Mouse (Mus musculus) forebrain, embryonic 15.5 days (tissue): ENCODE data around the gene Mpz. TPM values are rescaled to one million over a fixed set of nuclear protein-coding genes. Genes with fewer than 3 reads are reported as not detected.

Experiments
- ATAC-seq: fragments of 200-750 bp; cut with Nextera tagmentation; replicated peaks from 2 replicates; pipeline ENCODE4 v1.8.0; 2017; ENCODE audit warnings: mild to moderate bottlenecking, moderate TSS enrichment, moderate library complexity
- H3K27ac ChIP-seq: fragments of 300-500 bp; sonication (generic); replicated peaks from 2 replicates; pipeline ENCODE4 v1.5.1; 2015; ENCODE audit warnings: mild to moderate bottlenecking, inconsistent platforms
- H3K27me3 ChIP-seq: fragments of 300-500 bp; sonication (generic); 2 replicates; pipeline ENCODE4 v1.6.1; 2015; ENCODE audit warnings: inconsistent platforms
- H3K36me3 ChIP-seq: fragments of 300-500 bp; sonication (generic); 2 replicates; pipeline ENCODE4 v1.6.1; 2015; ENCODE audit warnings: mild to moderate bottlenecking, inconsistent platforms
- H3K4me1 ChIP-seq: fragments of 300-500 bp; sonication (generic); 2 replicates; pipeline ENCODE4 v1.6.1; 2015; ENCODE audit warnings: inconsistent platforms
- H3K4me2 ChIP-seq: fragments of 300-500 bp; sonication (generic); replicated peaks from 2 replicates; pipeline ENCODE4 v1.6.1; 2015; ENCODE audit warnings: mild to moderate bottlenecking, inconsistent platforms
- H3K4me3 ChIP-seq: fragments of 300-500 bp; sonication (generic); 2 replicates; pipeline ENCODE4 v1.5.1; 2015; ENCODE audit warnings: mild to moderate bottlenecking, inconsistent platforms
- H3K9ac ChIP-seq: fragments of 300-500 bp; sonication (generic); replicated peaks from 2 replicates; pipeline ENCODE4 v1.6.1; 2015; ENCODE audit warnings: mild to moderate bottlenecking, inconsistent platforms
- H3K9me3 ChIP-seq: fragments of 300-500 bp; sonication (generic); 2 replicates; pipeline ENCODE4 v1.6.1; 2016; ENCODE audit warnings: inconsistent platforms
- WGBS: fragments of 180-500 bp; shearing (Covaris S2); methylation state at CpG from one replicate; pipeline ENCODE4 v1.1.7; 2015; ENCODE audit warnings: mixed read lengths; 5-methylcytosine and 5-hydroxymethylcytosine counted together
- polyA plus RNA-seq: library from polyadenylated mRNA; unstranded; fragments of >200 nt; fragmentation: Nextera tagmentation; extraction: Ambion mirVana; gene quantifications from 2 replicates; pipeline ENCODE4 v1.2.1, GENCODE M21; 2015

Gene Mpz
- polyA plus RNA-seq, 1 experiment from 2014 or later: 0.23 TPM

DNA sequence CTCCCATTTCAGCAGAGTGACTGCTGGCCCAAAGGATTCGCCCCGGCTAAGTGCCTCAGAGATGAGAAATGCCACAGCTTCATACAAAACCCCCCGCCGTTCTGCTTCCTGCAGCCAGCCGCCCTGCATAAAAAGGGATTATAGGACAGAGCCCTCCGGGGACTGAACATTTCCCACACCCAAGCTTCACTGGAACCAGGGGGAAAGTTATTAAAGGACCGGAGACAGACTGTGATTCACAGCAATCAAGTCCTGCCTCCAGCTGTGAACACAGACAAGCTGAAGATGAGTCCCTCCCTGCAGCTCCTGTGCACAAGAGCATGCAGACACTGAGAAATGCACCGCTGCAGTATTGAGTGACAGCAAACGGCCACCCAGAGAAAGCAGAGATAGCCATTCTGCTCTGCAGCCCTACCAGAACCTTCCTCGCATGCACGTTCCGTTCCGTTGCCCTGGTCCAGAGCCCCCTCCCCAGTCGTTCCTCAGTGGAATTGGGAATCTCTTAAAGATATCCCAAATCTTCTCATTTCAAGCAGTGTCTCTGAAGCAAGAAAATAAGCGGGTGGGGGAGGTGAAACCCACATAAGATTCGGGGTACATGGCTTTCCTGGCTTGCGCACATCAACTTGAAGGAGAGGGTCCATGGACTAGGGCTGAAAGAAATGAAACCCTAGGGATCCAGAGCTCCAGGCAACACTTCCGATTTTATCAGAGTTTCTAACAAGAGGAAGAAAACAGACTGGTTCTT is 42.8 kb downstream of the Mpz start:
- no peak for ATAC-seq

DNA sequence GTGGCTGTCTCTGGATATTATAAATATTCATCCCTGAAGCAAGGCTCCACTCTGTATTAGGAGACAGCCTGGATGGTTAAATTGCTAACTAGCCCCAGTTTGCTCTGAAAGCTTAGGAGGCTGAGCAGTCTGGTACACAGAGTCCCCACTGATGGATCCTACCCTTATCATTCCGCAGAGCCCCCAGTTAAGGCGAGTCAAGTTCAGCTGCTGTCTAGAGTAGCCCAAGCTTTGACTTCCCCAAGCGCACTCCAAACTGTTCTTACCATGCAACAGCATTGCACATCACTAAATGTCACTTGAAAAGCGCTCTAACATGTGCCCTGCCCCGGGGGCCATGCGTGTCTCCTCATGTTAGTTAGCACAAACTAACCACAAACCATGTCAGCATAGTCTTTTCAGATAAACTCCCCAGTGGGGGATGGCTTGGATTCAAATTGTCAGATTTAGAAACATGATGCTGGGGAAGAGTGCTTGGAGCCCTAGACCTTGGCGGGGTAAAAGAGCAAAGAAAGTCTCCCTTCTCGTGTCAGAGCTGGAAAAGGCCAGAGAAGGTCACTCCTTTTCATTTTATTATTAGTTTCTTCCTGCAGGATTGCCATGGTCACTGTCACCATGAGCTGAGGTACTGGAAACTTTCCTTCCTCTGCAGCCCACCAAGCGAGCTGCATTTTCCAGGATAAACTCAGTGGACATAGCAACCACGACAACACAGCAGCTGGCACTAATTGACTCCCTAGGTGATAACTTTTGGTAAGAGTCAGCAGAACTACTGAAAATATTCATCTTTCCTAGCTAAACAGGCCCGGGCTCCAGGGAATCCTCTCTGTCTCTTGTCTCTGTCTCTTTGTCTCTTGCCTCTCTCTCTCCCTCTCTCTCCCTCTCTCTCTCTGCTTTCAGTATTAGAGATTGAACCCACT is 43.7 kb downstream of the Mpz start:
- 30% methylated on average over 11 of the region's 11 CpGs for WGBS
- Histone ChIP-seq H3K36me3 (no peaks in the 10 kb centered on the region), H3K4me3 (no peak overlapping the region), H3K4me2 (0 out of 2 replicates have a peak overlapping the region, but pooled peaks have one; percentile 27), H3K9me3 (no peaks in the 10 kb centered on the region), H3K4me1 (peaks cover 24% of the 10 kb centered on the region), H3K27ac (no peak overlapping the region), H3K9ac (no peak overlapping the region), H3K27me3 (peaks cover 48% of the 10 kb centered on the region)
- ATAC-seq: no peak

More for the DNA sequence above, 42.8 kb downstream of the Mpz start:
- peak overlapping the region; percentile 27 for H3K4me2 ChIP-seq
- H3K4me1 ChIP-seq: peaks cover 31% of the 10 kb centered on the region
- H3K27me3 ChIP-seq: peaks cover 48% of the 10 kb centered on the region
- WGBS: 3% methylated on average over 18 of the region's 18 CpGs
- H3K27ac ChIP-seq: no peak overlapping the region
- H3K9me3 ChIP-seq: no peaks in the 10 kb centered on the region
- no peaks in the 10 kb centered on the region for H3K36me3 ChIP-seq
- peak overlapping the region; percentile 13 for H3K4me3 ChIP-seq
- H3K9ac ChIP-seq: peak overlapping the region; percentile 22; the same call in 1 of the 2 replicates

DNA sequence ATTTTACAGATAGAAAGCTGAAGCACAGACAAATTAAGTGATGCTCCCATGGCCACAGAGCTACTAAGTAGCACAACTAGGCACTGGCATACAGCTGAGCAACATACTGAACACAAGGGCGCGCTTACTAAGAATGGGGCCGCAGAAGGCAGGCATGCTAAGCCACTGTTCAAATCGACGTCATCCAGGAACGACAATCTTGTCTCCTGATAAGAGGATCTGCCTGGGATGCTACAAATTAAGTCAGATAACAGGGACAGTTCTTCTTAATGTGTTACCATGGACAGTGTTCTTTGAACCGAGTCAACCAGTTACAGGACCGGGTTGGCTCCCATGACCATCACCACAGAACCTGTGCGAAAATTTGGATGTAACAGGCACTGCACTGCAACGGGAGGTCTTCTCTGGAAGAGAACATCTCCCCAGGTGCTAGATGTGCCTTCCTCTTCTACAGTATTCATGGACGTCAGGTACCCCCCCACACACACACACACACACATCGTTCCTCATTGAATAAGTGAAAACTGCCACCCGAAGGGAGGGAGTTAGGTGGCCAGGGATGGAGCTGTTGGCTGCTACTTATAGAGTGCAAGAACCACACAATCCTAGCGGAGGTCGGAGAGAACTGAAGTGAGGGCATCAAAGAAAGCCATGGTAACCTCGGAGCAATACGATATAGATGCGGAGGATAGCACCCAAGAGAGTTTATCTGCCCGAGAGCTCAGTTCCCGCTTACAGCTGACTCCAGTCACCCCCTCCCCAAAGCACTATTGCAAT is 44.7 kb downstream of the Mpz start:
- ATAC-seq: peak; percentile 24; the same call in 1 of the 2 replicates
- Histone ChIP-seq H3K27me3 (peaks cover 48% of the 10 kb centered on the region), H3K4me2 (peak overlapping the region; percentile 96), H3K9me3 (no peaks in the 10 kb centered on the region), H3K4me3 (peak overlapping the region; percentile 53), H3K9ac (peak overlapping the region; percentile 44; the same call in 1 of the 2 replicates), H3K27ac (no peak overlapping the region), H3K4me1 (peaks cover 24% of the 10 kb centered on the region), H3K36me3 (no peaks in the 10 kb centered on the region)
- WGBS: 7% methylated on average over 20 of the region's 20 CpGs

DNA sequence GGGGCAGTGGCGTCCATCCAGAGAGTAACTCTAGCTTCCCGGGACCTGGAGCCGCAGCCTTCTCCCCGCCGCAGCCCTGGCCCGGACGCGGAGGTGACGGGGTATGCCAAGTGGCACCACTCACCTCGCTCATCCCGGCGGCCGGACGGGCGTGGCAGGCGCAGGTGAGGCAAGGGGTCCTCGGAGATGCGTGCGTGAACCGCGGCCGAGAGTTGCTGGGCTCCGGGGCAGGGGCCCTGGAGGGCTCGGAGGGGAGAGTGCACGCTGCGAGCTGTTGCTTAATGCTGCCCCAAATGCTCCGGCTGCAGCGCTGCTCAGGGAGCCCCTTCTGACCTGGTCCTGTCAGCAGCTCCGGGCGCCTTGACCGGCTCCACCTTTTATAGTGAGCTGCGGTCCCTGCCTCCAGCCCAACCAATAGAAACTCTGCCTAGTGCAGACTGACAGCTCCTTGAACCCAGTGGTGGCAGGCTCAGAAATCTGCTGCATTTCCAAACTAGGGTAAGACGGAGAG is 45.4 kb downstream of the Mpz start, which contains the start of gene Pcp4l1:
Gene Pcp4l1 (minus strand): TSS at position 382 of the 511 bp plus-strand sequence.
- Histone ChIP-seq H3K9ac (peak within 1 kb of the TSS; percentile 44), H3K36me3 (no peaks in the 10 kb centered on the region), H3K27ac (no peak within 1 kb of the TSS), H3K27me3 (peaks cover 48% of the 10 kb centered on the region), H3K4me3 (peak within 1 kb of the TSS; percentile 53), H3K4me1 (peaks cover 24% of the 10 kb centered on the region), H3K9me3 (no peaks in the 10 kb centered on the region), H3K4me2 (peak within 1 kb of the TSS; percentile 96)
- WGBS: under 1% methylated on average over 33 of the region's 33 CpGs
- ATAC-seq: peak; percentile 91

DNA sequence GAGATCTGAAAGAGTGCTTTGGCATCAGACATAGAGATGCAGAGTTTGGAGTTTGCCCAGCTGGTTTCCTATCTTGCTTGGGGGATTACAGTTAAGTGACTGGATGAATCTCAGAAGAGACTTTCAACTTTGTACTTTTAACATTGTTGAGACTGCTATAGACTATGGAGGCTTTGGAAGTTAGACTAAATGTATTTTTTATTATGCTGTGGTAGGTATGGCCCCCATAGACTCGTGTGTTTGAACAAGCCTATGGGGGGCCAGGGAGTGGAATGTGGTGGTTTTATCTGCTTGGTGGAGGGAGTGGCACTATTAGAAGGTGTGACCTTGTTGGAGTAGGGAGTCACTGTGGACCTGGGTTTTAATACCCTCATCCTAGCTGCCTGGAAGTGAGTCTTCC is 49.0 kb downstream of the Mpz start:
- no peaks in the 10 kb centered on the region for H3K9me3 ChIP-seq
- no peak overlapping the region for H3K4me2 ChIP-seq
- no peak overlapping the region for H3K9ac ChIP-seq
- no peak overlapping the region for H3K27ac ChIP-seq
- no peak for ATAC-seq
- peaks cover 18% of the 10 kb centered on the region for H3K27me3 ChIP-seq
- 55% methylated on average over 1 of the region's 1 CpGs for WGBS
- H3K4me1 ChIP-seq: peaks cover 12% of the 10 kb centered on the region
- H3K4me3 ChIP-seq: no peak overlapping the region
- no peaks in the 10 kb centered on the region for H3K36me3 ChIP-seq

DNA sequence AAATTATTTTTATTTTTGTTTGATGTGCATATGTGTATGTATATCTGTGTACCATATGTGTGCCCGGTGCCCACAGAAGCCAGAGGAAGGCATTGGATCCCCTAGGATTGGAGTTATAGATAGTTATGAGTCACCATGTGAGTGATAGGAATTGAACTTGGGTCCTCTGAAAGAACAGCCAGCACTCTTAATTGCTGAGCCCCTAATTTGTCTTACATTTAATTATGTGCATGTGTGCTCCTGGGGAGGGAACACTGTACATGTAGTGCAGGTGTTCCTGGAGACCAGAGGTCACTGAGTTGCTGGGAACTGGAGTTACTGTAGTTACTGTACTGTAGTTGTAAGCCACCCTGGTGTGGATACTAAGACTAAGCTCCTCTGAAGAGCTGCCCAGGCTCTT is 50.3 kb downstream of the Mpz start:
- Histone ChIP-seq H3K9ac (no peak overlapping the region), H3K27ac (no peak overlapping the region), H3K36me3 (no peaks in the 10 kb centered on the region), H3K27me3 (peaks cover 9% of the 10 kb centered on the region; the same call in 1 of the 2 replicates), H3K4me3 (no peak overlapping the region), H3K9me3 (no peaks in the 10 kb centered on the region), H3K4me1 (peaks cover 6% of the 10 kb centered on the region), H3K4me2 (no peak overlapping the region)
- WGBS: 98% methylated on average over 1 of the region's 1 CpGs
- ATAC-seq: no peak

DNA sequence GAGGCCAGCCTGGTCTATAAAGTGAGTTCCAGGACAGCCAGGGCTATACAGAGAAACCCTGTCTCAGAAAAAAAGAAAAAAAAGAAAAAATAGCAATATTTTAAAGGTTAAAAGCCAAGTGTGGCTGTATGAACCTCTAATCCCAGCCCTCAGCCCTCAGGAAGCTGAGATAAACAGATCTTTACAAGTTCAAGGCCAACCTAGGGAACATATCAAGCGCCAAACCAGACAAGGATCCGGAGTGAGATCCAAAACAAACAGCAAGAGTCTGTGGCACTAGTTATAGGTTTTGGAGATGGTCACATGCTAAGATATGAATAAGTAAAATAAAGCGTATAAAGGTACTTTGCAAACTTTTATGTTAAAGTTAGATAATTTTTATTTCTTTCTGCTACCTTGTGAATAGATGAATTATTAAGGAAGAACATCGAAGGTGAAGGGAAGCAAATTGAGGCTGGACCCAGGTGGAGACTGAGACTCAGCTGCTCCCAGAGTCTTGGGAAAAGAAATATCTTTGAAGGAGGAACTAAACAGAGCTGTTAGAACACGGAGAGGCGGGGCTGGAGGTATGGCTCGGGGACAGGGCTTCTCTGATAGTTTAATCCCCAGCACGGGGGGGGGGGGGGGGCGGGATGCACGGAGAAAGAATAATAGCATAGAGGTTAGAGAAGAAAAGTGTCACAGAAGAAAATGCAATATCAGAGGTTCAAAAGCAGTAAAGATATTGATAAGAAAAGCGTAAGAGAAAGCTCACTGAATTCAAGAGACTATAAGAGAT is 53.1 kb downstream of the Mpz start:
- H3K27me3 ChIP-seq: no peaks in the 10 kb centered on the region
- H3K4me2 ChIP-seq: no peak overlapping the region
- WGBS: 54% methylated on average over 10 of the region's 11 CpGs
- H3K9me3 ChIP-seq: no peaks in the 10 kb centered on the region
- H3K9ac ChIP-seq: no peak overlapping the region
- no peak overlapping the region for H3K27ac ChIP-seq
- no peak overlapping the region for H3K4me3 ChIP-seq
- H3K4me1 ChIP-seq: no peaks in the 10 kb centered on the region
- no peaks in the 10 kb centered on the region for H3K36me3 ChIP-seq
- no peak for ATAC-seq

DNA sequence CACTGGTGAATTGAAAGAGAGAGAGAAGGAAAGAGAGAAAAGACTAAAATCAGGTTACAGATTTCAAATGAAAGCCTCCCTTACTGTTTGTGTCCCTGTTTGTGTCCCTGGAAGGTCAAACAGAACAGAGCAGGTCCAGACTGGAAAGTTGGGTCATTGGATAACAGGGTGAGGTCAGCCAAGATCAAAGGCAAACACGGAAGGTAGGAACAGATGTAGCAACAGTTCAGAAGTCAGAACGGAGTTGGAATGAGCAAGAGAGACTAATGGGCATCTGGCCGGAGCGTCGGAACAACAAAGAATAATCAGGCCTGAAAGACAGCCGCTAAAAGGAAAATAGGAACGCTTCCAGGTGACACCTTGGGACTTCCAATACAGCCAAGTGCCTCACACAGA is 53.7 kb downstream of the Mpz start:
- no peak overlapping the region for H3K9ac ChIP-seq
- H3K27ac ChIP-seq: no peak overlapping the region
- no peaks in the 10 kb centered on the region for H3K36me3 ChIP-seq
- no peak overlapping the region for H3K4me3 ChIP-seq
- no peaks in the 10 kb centered on the region for H3K27me3 ChIP-seq
- H3K4me1 ChIP-seq: no peaks in the 10 kb centered on the region
- 80% methylated on average over 7 of the region's 7 CpGs for WGBS
- H3K4me2 ChIP-seq: no peak overlapping the region
- H3K9me3 ChIP-seq: no peaks in the 10 kb centered on the region
- no peak for ATAC-seq

DNA sequence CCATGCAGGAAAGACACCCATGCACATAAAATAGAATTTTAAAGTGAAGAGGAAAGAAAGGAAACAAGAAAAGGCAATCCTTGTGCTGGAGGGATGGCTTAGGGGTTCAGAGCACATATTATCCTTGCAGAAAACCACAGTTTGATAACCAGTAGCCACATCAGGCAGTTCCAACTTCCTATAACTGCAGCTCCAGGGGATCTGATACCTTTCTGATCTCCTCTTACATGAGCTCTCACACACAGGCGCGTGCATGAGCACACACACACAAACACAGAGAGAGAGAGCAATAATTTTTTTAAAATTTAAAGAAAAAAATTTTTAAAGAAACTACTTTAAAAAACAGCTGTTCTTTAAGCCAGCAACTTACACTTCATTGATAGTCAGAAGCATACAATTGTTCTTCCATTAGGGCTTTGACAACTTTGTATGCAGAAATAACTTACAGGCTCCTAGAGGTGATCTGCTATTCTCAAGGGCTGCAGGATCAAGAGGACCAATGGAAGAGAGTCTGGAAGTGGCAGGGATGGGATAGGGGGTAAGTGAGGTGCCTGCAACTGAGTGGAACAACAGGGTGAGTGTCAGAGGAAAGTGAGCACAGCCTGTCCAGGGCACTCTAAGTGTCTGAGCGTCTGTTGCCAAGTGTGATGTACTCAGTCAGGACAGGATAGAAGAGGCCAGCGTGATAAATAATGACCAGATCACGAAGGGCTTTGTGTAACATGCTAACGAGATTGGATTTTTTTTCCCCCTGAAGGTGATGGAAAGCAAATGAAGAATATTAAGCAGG is 55.4 kb downstream of the Mpz start:
- no peak for ATAC-seq
- Histone ChIP-seq H3K4me3 (no peak overlapping the region), H3K9me3 (no peaks in the 10 kb centered on the region), H3K4me2 (no peak overlapping the region), H3K9ac (no peak overlapping the region), H3K36me3 (no peaks in the 10 kb centered on the region), H3K27me3 (no peaks in the 10 kb centered on the region), H3K4me1 (no peaks in the 10 kb centered on the region), H3K27ac (no peak overlapping the region)
- 51% methylated on average over 6 of the region's 6 CpGs for WGBS

DNA sequence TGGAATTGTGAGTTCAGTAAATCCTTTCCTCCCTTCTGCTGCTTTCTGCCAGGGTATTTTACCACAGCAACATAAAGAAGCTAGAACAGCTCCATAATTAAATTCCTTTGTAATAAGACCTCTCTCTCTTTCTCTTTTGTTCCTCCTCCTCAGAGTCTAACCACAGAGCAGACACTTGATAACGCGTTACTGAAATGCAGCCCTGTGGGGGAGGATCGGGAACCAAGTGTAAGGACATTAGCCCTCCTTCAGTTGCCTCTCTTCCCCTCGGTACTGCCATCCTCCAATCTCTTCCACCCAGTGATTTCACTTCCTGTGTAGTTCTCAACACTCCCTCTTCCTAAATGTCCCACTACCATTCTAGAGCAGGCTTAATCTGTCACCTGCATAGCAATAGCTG is 58.9 kb downstream of the Mpz start:
- WGBS: 15% methylated on average over 4 of the region's 4 CpGs
- H3K4me1 ChIP-seq: no peaks in the 10 kb centered on the region

More for the DNA sequence above, 58.9 kb downstream of the Mpz start:
- Histone ChIP-seq H3K9ac (no peak overlapping the region), H3K4me3 (no peak overlapping the region), H3K27me3 (no peaks in the 10 kb centered on the region), H3K4me2 (no peak overlapping the region), H3K9me3 (no peaks in the 10 kb centered on the region), H3K36me3 (no peaks in the 10 kb centered on the region), H3K27ac (no peak overlapping the region)
- ATAC-seq: no peak
